Mouse (Mus musculus): ENCODE data around the gene Rsph9.

DNA sequence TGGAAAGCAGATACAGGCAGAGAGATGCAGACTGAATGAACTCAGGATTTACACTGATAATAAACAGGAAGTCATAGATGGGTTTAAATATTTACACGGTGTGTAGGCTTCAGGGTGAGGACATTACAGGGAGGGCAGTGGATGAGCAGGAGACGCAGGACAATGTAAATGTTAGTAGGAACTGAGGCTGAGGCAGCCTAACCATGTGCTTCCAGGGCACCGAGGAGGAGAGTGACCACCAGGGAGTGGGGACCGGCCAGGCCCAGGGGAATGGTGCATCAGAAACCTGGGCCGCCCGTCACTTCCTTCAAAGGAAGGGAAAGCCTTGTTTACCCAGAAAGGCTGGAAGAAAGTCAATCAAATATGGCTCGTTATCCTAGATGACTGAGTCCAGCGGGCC is 45.5 kb downstream of the Rsph9 start:
- TF ChIP-seq CTCF (conservative IDR thresholded peaks at IDR 0.05; ENCODE audit: insufficient read depth, insufficient read length, low read depth, low read length), result no peak
- no peak for TF ChIP-seq POLR2A (IDR thresholded peaks at IDR 0.05; ENCODE audit: low read depth, low read length)

All from kidney, adult 2 months (tissue).